Mouse (Mus musculus): Measurements from ENCODE around the gene Car4. TPM values are rescaled to one million over a fixed set of nuclear protein-coding genes. Genes with fewer than 3 reads are reported as not detected.

Gene Car4
- polyA plus RNA-seq, 1 experiment = not detected

DNA sequence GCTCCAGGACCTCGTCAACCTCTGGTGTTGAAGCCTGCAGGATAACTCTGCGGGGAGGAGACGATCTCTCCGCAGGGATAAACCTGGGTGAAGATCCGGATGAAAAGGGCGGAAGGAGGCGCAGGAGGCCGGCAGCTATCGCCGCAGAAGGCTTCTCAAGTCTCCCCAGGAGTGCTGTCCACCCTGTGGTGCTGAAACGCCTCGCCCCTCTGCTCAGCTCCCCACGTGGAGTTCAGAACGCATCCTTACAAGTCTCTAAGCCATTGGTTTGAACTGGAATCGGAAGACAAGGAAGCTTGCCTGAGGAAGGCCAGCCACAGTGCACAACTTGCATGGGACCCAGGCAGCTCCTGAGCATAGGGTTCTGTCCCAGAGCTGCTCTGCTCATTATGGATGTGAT lies 13.6 kb upstream of the Car4 start:
- Histone ChIP-seq H3K36me3 (ENCODE audit: control insufficient read depth, insufficient read depth) (no peaks in the 10 kb centered on the region), H3K79me2 (ENCODE audit: control insufficient read depth, insufficient read depth) (no peaks in the 10 kb centered on the region), H3ac (ENCODE audit: control insufficient read depth, insufficient read length) (no peak overlapping the region), H3K4me2 (ENCODE audit: low read depth) (no peak overlapping the region), H3K27me3 (ENCODE audit: control insufficient read depth, insufficient read depth, insufficient read length) (peaks cover 59% of the 10 kb centered on the region), H3K4me3 (no peak overlapping the region)
- TF ChIP-seq MYOD1 (IDR thresholded peaks at IDR 0.05; ENCODE audit: control insufficient read depth in 1 of 3, insufficient read length in 2 of 3, low read depth in 2 of 3) (no peak), MYOG (IDR thresholded peaks at IDR 0.05; ENCODE audit: control insufficient read depth in 1 of 3, insufficient read depth in 1 of 3, insufficient read length in 2 of 3, low read depth in 2 of 3) (peak in 1 of 3 experiments; percentile 42), CEBPB (IDR thresholded peaks at IDR 0.05; ENCODE audit: insufficient read depth, poor library complexity, severe bottlenecking) (no peak), TCF3 (IDR thresholded peaks at IDR 0.05; ENCODE audit: insufficient read length, low read depth) (no peak), E2F4 (IDR thresholded peaks at IDR 0.05; ENCODE audit: insufficient read depth) (no peak), TCF12 (IDR thresholded peaks at IDR 0.05; ENCODE audit: insufficient read depth, poor library complexity, severe bottlenecking) (no peak), POLR2A (IDR thresholded peaks at IDR 0.05; ENCODE audit: insufficient read length, low read depth) (no peak), USF1 (IDR thresholded peaks at IDR 0.05; ENCODE audit: low read depth) (no peak), SRF (IDR thresholded peaks at IDR 0.05; ENCODE audit: control insufficient read depth, insufficient read length, low read depth) (no peak), POLR2AphosphoS2 (IDR thresholded peaks at IDR 0.05; ENCODE audit: insufficient read length, low read depth) (no peak), REST (IDR thresholded peaks at IDR 0.05; ENCODE audit: insufficient read depth, insufficient read length) (peak; percentile 97), MAX (IDR thresholded peaks at IDR 0.05; ENCODE audit: low read depth) (no peak)

GRCm38 (mm10) chr11:84944639-84945435 lies 12.7 kb upstream of the Car4 start:
- H3K36me3 ChIP-seq (ENCODE audit: control insufficient read depth, insufficient read depth) = no peaks in the 10 kb centered on the region
- TF ChIP-seq POLR2A (IDR thresholded peaks at IDR 0.05; ENCODE audit: insufficient read length, low read depth) (no peak), TCF3 (IDR thresholded peaks at IDR 0.05; ENCODE audit: insufficient read length, low read depth) (no peak), E2F4 (IDR thresholded peaks at IDR 0.05; ENCODE audit: insufficient read depth) (no peak), USF1 (IDR thresholded peaks at IDR 0.05; ENCODE audit: low read depth) (no peak), MAX (IDR thresholded peaks at IDR 0.05; ENCODE audit: low read depth) (no peak), MYOG (IDR thresholded peaks at IDR 0.05; ENCODE audit: control insufficient read depth in 1 of 3, insufficient read depth in 1 of 3, insufficient read length in 2 of 3, low read depth in 2 of 3) (no peak), TCF12 (IDR thresholded peaks at IDR 0.05; ENCODE audit: insufficient read depth, poor library complexity, severe bottlenecking) (no peak), REST (IDR thresholded peaks at IDR 0.05; ENCODE audit: insufficient read depth, insufficient read length) (no peak), SRF (IDR thresholded peaks at IDR 0.05; ENCODE audit: control insufficient read depth, insufficient read length, low read depth) (no peak), CEBPB (IDR thresholded peaks at IDR 0.05; ENCODE audit: insufficient read depth, poor library complexity, severe bottlenecking) (no peak), POLR2AphosphoS2 (IDR thresholded peaks at IDR 0.05; ENCODE audit: insufficient read length, low read depth) (no peak), MYOD1 (IDR thresholded peaks at IDR 0.05; ENCODE audit: control insufficient read depth in 1 of 3, insufficient read length in 2 of 3, low read depth in 2 of 3) (no peak)

DNA sequence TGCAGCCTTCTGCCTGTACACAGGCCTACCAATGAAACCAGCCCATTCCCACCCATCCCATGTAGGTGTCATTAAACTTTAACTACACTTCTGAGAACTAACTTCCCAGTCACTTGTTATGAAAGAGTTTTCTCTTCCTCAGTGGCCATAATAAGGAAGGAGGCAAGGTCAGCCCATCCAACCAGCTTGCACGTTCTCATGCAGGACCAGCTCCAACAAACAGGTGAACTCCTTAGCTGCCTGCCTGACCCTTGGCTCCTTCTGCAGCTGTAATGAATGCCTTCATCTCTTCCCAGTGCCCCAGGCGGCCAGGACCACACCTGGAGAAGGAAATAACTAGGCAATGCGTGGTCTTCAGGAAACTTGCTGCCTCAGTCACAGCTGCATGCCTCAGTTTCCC lies 11.7 kb upstream of the Car4 start:
- TF ChIP-seq REST (IDR thresholded peaks at IDR 0.05; ENCODE audit: insufficient read depth, insufficient read length) = no peak
- TF ChIP-seq TCF3 (IDR thresholded peaks at IDR 0.05; ENCODE audit: insufficient read length, low read depth) = no peak
- no peak for TF ChIP-seq USF1 (IDR thresholded peaks at IDR 0.05; ENCODE audit: low read depth)
- TF ChIP-seq MYOD1 (IDR thresholded peaks at IDR 0.05; ENCODE audit: control insufficient read depth in 1 of 3, insufficient read length in 2 of 3, low read depth in 2 of 3) = no peak
- no peak for TF ChIP-seq POLR2AphosphoS2 (IDR thresholded peaks at IDR 0.05; ENCODE audit: insufficient read length, low read depth)
- TF ChIP-seq SRF (IDR thresholded peaks at IDR 0.05; ENCODE audit: control insufficient read depth, insufficient read length, low read depth) = no peak
- TF ChIP-seq E2F4 (IDR thresholded peaks at IDR 0.05; ENCODE audit: insufficient read depth) = no peak
- no peak for TF ChIP-seq MYOG (IDR thresholded peaks at IDR 0.05; ENCODE audit: control insufficient read depth in 1 of 3, insufficient read depth in 1 of 3, insufficient read length in 2 of 3, low read depth in 2 of 3)
- TF ChIP-seq POLR2A (IDR thresholded peaks at IDR 0.05; ENCODE audit: insufficient read length, low read depth) = no peak
- TF ChIP-seq MAX (IDR thresholded peaks at IDR 0.05; ENCODE audit: low read depth) = no peak
- no peak for TF ChIP-seq TCF12 (IDR thresholded peaks at IDR 0.05; ENCODE audit: insufficient read depth, poor library complexity, severe bottlenecking)
- TF ChIP-seq CEBPB (IDR thresholded peaks at IDR 0.05; ENCODE audit: insufficient read depth, poor library complexity, severe bottlenecking) = no peak
- Histone ChIP-seq H3K79me2 (ENCODE audit: control insufficient read depth, insufficient read depth) (no peaks in the 10 kb centered on the region), H3K36me3 (ENCODE audit: control insufficient read depth, insufficient read depth) (no peaks in the 10 kb centered on the region), H3ac (ENCODE audit: control insufficient read depth, insufficient read length) (no peak overlapping the region), H3K4me2 (ENCODE audit: low read depth) (no peak overlapping the region), H3K4me3 (no peak overlapping the region), H3K27me3 (ENCODE audit: control insufficient read depth, insufficient read depth, insufficient read length) (peaks cover 46% of the 10 kb centered on the region)

More at GRCm38 (mm10) chr11:84944639-84945435, 12.7 kb upstream of the Car4 start:
- no peak overlapping the region for H3K4me2 ChIP-seq (ENCODE audit: low read depth)
- no peak overlapping the region for H3K4me3 ChIP-seq
- peaks cover 55% of the 10 kb centered on the region for H3K27me3 ChIP-seq (ENCODE audit: control insufficient read depth, insufficient read depth, insufficient read length)
- H3ac ChIP-seq (ENCODE audit: control insufficient read depth, insufficient read length) = no peak overlapping the region
- no peaks in the 10 kb centered on the region for H3K79me2 ChIP-seq (ENCODE audit: control insufficient read depth, insufficient read depth)

- no peak overlapping the region for H3ac ChIP-seq (ENCODE audit: control insufficient read depth, insufficient read length)
- H3K27me3 ChIP-seq (ENCODE audit: control insufficient read depth, insufficient read depth, insufficient read length) = peaks cover 55% of the 10 kb centered on the region
- TF ChIP-seq E2F4 (IDR thresholded peaks at IDR 0.05; ENCODE audit: insufficient read depth) (no peak), MYOG (IDR thresholded peaks at IDR 0.05; ENCODE audit: control insufficient read depth in 1 of 3, insufficient read depth in 1 of 3, insufficient read length in 2 of 3, low read depth in 2 of 3) (no peak), MAX (IDR thresholded peaks at IDR 0.05; ENCODE audit: low read depth) (no peak), CEBPB (IDR thresholded peaks at IDR 0.05; ENCODE audit: insufficient read depth, poor library complexity, severe bottlenecking) (no peak), MYOD1 (IDR thresholded peaks at IDR 0.05; ENCODE audit: control insufficient read depth in 1 of 3, insufficient read length in 2 of 3, low read depth in 2 of 3) (no peak), POLR2A (IDR thresholded peaks at IDR 0.05; ENCODE audit: insufficient read length, low read depth) (no peak), USF1 (IDR thresholded peaks at IDR 0.05; ENCODE audit: low read depth) (no peak), REST (IDR thresholded peaks at IDR 0.05; ENCODE audit: insufficient read depth, insufficient read length) (no peak), TCF3 (IDR thresholded peaks at IDR 0.05; ENCODE audit: insufficient read length, low read depth) (no peak), SRF (IDR thresholded peaks at IDR 0.05; ENCODE audit: control insufficient read depth, insufficient read length, low read depth) (no peak), TCF12 (IDR thresholded peaks at IDR 0.05; ENCODE audit: insufficient read depth, poor library complexity, severe bottlenecking) (no peak), POLR2AphosphoS2 (IDR thresholded peaks at IDR 0.05; ENCODE audit: insufficient read length, low read depth) (no peak)
Measured at GRCm38 (mm10) chr11:84947206-84947605, 10.4 kb upstream of the Car4 start.

More at GRCm38 (mm10) chr11:84947206-84947605, 10.4 kb upstream of the Car4 start:
- Histone ChIP-seq H3K4me2 (ENCODE audit: low read depth) (no peak overlapping the region), H3K4me3 (no peak overlapping the region), H3K79me2 (ENCODE audit: control insufficient read depth, insufficient read depth) (no peaks in the 10 kb centered on the region), H3K36me3 (ENCODE audit: control insufficient read depth, insufficient read depth) (no peaks in the 10 kb centered on the region)

Measured in myocyte (in vitro differentiated cells).